Mouse (Mus musculus): ENCODE measurements at regions not wholly inside any gene's neighbourhood (a gene's known extent, or its start where the extent isn't known, plus 50 kb on each side); places are given as distances from the start of the nearest gene placed in this dataset.

- peaks cover 4% of the 10 kb centered on the region for H3K4me1 ChIP-seq (ENCODE audit: control insufficient read depth, insufficient read depth, low read length)
- DNase-seq: no peak
- WGBS: 11% methylated on average over 1 of the region's 1 CpGs
- H3K4me3 ChIP-seq: no peak overlapping the region
- intact Hi-C loops (cut with DNase I): no loop called here
- H3K36me3 ChIP-seq (ENCODE audit: control insufficient read depth, insufficient read depth, low read length): no peaks in the 10 kb centered on the region
- H3K9ac ChIP-seq (ENCODE audit: low read depth, low read length): no peak overlapping the region
- H3K27ac ChIP-seq: no peak overlapping the region
- no peaks in the 10 kb centered on the region for H3K79me2 ChIP-seq (replicated peaks; ENCODE audit: control insufficient read depth, insufficient read depth, low read length)
- no peaks in the 10 kb centered on the region for H3K27me3 ChIP-seq (ENCODE audit: control insufficient read depth, insufficient read depth, low read length)
- TF ChIP-seq EP300 (IDR thresholded peaks at IDR 0.05; ENCODE audit: insufficient read depth, low read depth, low read length): no peak
- TF ChIP-seq CTCF (IDR thresholded peaks at IDR 0.05): no peak
- no peak for TF ChIP-seq POLR2A (IDR thresholded peaks at IDR 0.05; ENCODE audit: insufficient read depth, low read depth, low read length)
These were observed 137.1 kb downstream of the Ets2 start for GRCm38 (mm10) chr16:95838886-95839430.

- intact Hi-C loops (cut with DNase I): no loop called here
- no peak overlapping the region for H3K9ac ChIP-seq (ENCODE audit: low read depth, low read length)
- TF ChIP-seq EP300 (IDR thresholded peaks at IDR 0.05; ENCODE audit: insufficient read depth, low read depth, low read length) (no peak), POLR2A (IDR thresholded peaks at IDR 0.05; ENCODE audit: insufficient read depth, low read depth, low read length) (no peak), CTCF (IDR thresholded peaks at IDR 0.05) (no peak)
- peaks cover 9% of the 10 kb centered on the region for H3K4me1 ChIP-seq (ENCODE audit: control insufficient read depth, insufficient read depth, low read length)
- H3K36me3 ChIP-seq (ENCODE audit: control insufficient read depth, insufficient read depth, low read length): no peaks in the 10 kb centered on the region
- H3K4me3 ChIP-seq: no peak overlapping the region
- 90% methylated on average over 3 of the region's 3 CpGs for WGBS
- DNase-seq: no peak
- H3K27me3 ChIP-seq (ENCODE audit: control insufficient read depth, insufficient read depth, low read length): no peaks in the 10 kb centered on the region
- H3K27ac ChIP-seq: no peak overlapping the region
- H3K79me2 ChIP-seq (replicated peaks; ENCODE audit: control insufficient read depth, insufficient read depth, low read length): no peaks in the 10 kb centered on the region
These were observed 136.6 kb downstream of the Ets2 start for GRCm38 (mm10) chr16:95838478-95838846.

GRCm38 (mm10) chr16:95837723-95838477, 136.0 kb downstream of the Ets2 start:
- no peak for DNase-seq
- intact Hi-C loops (cut with DNase I): no loop called here
- no peak overlapping the region for H3K27ac ChIP-seq
- no peaks in the 10 kb centered on the region for H3K27me3 ChIP-seq (ENCODE audit: control insufficient read depth, insufficient read depth, low read length)
- no peak overlapping the region for H3K4me3 ChIP-seq
- TF ChIP-seq POLR2A (IDR thresholded peaks at IDR 0.05; ENCODE audit: insufficient read depth, low read depth, low read length) (no peak), EP300 (IDR thresholded peaks at IDR 0.05; ENCODE audit: insufficient read depth, low read depth, low read length) (no peak), CTCF (IDR thresholded peaks at IDR 0.05) (no peak)
- H3K79me2 ChIP-seq (replicated peaks; ENCODE audit: control insufficient read depth, insufficient read depth, low read length): no peaks in the 10 kb centered on the region
- 89% methylated on average over 5 of the region's 5 CpGs for WGBS
- no peak overlapping the region for H3K9ac ChIP-seq (ENCODE audit: low read depth, low read length)
- H3K36me3 ChIP-seq (ENCODE audit: control insufficient read depth, insufficient read depth, low read length): no peaks in the 10 kb centered on the region
- H3K4me1 ChIP-seq (ENCODE audit: control insufficient read depth, insufficient read depth, low read length): peaks cover 12% of the 10 kb centered on the region

GRCm38 (mm10) chr16:95835941-95836340, 134.1 kb downstream of the Ets2 start:
- Histone ChIP-seq H3K27me3 (ENCODE audit: control insufficient read depth, insufficient read depth, low read length) (no peaks in the 10 kb centered on the region), H3K4me3 (no peak overlapping the region), H3K9ac (ENCODE audit: low read depth, low read length) (no peak overlapping the region), H3K27ac (no peak overlapping the region), H3K36me3 (ENCODE audit: control insufficient read depth, insufficient read depth, low read length) (no peaks in the 10 kb centered on the region), H3K4me1 (ENCODE audit: control insufficient read depth, insufficient read depth, low read length) (peaks cover 25% of the 10 kb centered on the region), H3K79me2 (replicated peaks; ENCODE audit: control insufficient read depth, insufficient read depth, low read length) (no peaks in the 10 kb centered on the region)
- intact Hi-C loops (cut with DNase I): no loop called here
- no peak for DNase-seq
- no peak for TF ChIP-seq EP300 (IDR thresholded peaks at IDR 0.05; ENCODE audit: insufficient read depth, low read depth, low read length)
- TF ChIP-seq CTCF (IDR thresholded peaks at IDR 0.05): no peak
- TF ChIP-seq POLR2A (IDR thresholded peaks at IDR 0.05; ENCODE audit: insufficient read depth, low read depth, low read length): no peak
- 94% methylated on average over 1 of the region's 1 CpGs for WGBS

- WGBS: 63% methylated on average over 11 of the region's 11 CpGs
- no peak for TF ChIP-seq POLR2A (IDR thresholded peaks at IDR 0.05; ENCODE audit: insufficient read depth, low read depth, low read length)
- no peak for TF ChIP-seq CTCF (IDR thresholded peaks at IDR 0.05)
- TF ChIP-seq EP300 (IDR thresholded peaks at IDR 0.05; ENCODE audit: insufficient read depth, low read depth, low read length): no peak
- H3K4me3 ChIP-seq: no peak overlapping the region
These were observed 132.8 kb downstream of the Ets2 start for GRCm38 (mm10) chr16:95834556-95835288.

More at GRCm38 (mm10) chr16:95834556-95835288, 132.8 kb downstream of the Ets2 start:
- Histone ChIP-seq H3K36me3 (ENCODE audit: control insufficient read depth, insufficient read depth, low read length) (no peaks in the 10 kb centered on the region), H3K9ac (ENCODE audit: low read depth, low read length) (no peak overlapping the region), H3K79me2 (replicated peaks; ENCODE audit: control insufficient read depth, insufficient read depth, low read length) (no peaks in the 10 kb centered on the region), H3K27ac (no peak overlapping the region; the same call in 1 of the 2 replicates), H3K27me3 (ENCODE audit: control insufficient read depth, insufficient read depth, low read length) (no peaks in the 10 kb centered on the region), H3K4me1 (ENCODE audit: control insufficient read depth, insufficient read depth, low read length) (peaks cover 29% of the 10 kb centered on the region)
- DNase-seq: no peak
- intact Hi-C loops (cut with DNase I): loop anchor here (5.0 kb wide), 1 partner anchor 132 kb away; the partner anchor contains the start of gene Ets2

Data from heart, adult 2 months (tissue).